Mouse (Mus musculus): ENCODE measurements around the gene Tmem125.
"Not testable (repeated sequence)": the region's sequence is repeated elsewhere in the genome, so short reads cannot be mapped to it uniquely, and the experiment has no call there.

Gene Tmem125

DNA sequence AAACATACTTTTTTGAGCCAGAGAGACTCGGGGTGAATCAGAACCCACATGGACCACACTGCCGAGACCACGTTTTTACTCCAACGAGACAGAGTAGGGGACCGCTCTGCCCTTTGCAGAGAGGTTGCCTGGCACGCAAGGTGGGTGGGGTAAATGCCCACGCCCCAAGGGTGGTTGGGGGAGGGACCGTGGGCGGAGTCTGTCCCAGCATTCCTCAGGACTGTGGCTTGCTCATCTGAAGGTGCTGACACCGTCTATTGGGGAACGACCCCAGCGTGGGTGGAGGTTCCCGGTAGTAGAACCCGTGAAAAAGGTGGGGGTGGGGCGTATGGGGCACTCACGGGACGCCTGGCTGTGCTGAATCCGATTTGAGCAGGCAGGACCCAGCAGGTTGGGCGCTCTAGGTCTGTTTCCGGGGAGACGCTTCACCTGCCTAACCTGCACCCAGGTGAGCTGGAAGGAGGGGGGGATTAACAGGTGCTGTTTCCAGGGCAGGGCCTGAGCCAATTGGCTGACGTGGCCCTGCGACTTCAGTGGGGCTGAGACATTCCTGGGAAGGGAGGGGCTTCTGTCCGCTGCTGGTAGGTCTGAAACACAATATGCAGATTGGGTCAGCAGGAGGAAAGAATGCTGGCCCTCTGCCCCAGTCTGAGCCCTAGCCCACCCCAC is at the start of gene Tmem125:
Tmem125 (minus strand) TSS at position 453 of the 669 bp plus-strand sequence.
- CTCF ChIA-PET = no interaction called here

- CTCF ChIA-PET = no interaction called here
Measured at GRCm38 (mm10) chr4:118589733-118590130, 45.9 kb upstream of the Tmem125 start.

GRCm38 (mm10) chr4:118589053-118589732 is 45.3 kb upstream of the Tmem125 start:
- CTCF ChIA-PET = no interaction called here

GRCm38 (mm10) chr4:118582629-118583028 is 38.8 kb upstream of the Tmem125 start:
- CTCF ChIA-PET = no interaction called here

- CTCF ChIA-PET = no interaction called here
Measured at GRCm38 (mm10) chr4:118581508-118581907, 37.7 kb upstream of the Tmem125 start.

DNA sequence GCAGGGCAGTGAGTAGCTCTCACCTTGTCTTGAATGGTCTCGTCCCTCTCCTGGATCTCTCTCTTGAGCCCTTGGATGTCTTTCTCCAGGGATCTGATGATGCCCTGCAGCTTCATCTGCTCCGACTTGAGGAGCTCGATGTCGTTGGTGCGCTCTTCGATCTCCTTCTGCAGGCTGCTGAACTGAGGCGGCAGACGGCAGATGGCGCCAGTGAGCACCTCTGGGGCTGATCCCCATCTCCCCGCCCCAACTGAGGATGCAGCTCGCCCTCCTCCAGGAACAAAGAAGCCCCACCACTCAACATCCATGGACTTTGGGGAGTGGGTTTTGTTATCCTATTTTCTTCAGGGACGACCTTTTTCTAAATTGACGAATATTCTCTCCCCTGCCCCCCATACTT is 35.5 kb upstream of the Tmem125 start:
- CTCF ChIA-PET = no interaction called here

GRCm38 (mm10) chr4:118576097-118576496 is 32.3 kb upstream of the Tmem125 start:
- CTCF ChIA-PET = no interaction called here

DNA sequence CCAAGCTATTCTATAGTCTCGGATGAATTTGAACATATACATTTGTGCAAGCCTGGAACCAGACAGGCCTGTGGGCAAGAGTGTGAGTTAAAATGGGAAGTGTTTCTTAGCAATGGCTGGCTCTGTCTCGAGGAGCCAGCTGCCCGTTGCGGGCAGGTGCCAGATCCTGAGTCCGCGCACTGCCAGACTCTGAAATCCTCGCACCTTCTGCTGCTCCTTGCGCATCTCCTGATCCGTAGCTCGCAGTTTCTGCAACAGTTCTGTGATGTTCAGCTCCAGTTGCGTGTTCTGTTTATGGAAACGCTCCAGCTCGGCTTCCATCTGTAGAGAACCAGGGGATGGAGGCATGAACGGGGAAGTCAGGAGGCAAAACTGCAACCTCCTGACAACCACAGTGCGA is 27.6 kb upstream of the Tmem125 start:
- CTCF ChIA-PET = no interaction called here

DNA sequence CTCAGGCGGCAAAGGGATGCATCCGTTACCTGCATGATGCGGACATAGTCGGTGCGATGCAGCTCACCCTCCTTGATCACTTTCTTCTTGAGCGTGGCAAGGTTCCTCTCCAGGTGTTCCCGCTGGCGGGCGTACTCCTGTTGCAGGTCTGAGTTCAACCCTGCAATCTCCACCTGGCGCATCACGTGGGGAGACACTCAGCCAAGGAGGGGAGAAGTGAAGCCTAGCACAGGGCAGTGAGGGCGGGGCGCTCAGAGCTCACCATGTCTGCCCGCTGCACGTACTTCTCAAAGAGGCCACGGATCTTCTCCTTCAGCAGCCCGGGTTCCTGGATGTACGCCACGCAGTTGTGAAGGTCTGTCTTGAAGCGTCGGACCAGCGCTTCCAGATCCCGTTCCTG is 25.5 kb upstream of the Tmem125 start:
- CTCF ChIA-PET = no interaction called here

DNA sequence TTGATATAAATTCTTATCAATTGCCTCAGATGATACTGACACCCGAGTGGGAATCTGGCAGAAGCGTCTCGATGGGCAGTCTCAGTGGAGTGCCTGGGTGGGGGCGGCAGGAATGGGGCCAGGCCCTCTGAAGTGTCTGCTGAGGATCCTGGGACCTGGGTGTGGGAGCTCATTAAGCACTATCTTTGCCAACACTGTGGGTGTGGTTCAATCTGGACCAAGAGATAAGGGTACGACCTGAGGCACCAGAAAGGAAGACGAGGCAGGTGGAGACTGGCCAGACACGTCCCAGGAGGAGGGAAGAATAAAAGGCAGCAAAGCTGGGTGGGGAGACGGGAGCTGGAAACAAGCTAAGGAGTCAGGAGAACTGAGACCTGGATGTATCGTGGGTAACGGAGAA is 24.9 kb upstream of the Tmem125 start:
- CTCF ChIA-PET = no interaction called here

DNA sequence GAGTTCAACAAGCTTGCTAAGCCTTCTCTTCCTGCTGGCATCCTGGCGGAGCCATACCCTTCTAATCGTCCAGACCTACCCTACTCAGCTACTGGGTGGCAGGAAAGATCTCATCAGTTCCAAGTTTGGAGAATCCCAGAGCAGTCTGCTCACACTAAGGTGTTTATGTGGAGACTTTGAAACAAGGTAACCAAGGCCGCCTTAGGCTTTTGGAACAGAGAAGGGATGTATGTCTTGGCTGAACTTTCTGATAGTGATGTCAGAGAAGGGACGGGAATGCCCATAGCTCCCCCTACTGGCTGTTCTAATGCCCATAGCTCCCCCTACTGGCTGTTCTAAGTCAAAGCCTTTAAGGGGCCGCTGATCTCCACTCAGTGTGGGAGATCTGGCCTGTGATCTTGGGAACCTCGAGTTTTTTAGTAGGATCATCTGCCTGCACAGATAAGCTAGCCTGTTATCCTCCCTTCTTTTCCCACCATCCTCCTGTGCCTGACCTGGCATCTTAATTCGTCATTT is 22.4 kb upstream of the Tmem125 start:
- CTCF ChIA-PET = no interaction called here

- CTCF ChIA-PET = no interaction called here
Measured at GRCm38 (mm10) chr4:118564926-118565279, 21.1 kb upstream of the Tmem125 start.

DNA sequence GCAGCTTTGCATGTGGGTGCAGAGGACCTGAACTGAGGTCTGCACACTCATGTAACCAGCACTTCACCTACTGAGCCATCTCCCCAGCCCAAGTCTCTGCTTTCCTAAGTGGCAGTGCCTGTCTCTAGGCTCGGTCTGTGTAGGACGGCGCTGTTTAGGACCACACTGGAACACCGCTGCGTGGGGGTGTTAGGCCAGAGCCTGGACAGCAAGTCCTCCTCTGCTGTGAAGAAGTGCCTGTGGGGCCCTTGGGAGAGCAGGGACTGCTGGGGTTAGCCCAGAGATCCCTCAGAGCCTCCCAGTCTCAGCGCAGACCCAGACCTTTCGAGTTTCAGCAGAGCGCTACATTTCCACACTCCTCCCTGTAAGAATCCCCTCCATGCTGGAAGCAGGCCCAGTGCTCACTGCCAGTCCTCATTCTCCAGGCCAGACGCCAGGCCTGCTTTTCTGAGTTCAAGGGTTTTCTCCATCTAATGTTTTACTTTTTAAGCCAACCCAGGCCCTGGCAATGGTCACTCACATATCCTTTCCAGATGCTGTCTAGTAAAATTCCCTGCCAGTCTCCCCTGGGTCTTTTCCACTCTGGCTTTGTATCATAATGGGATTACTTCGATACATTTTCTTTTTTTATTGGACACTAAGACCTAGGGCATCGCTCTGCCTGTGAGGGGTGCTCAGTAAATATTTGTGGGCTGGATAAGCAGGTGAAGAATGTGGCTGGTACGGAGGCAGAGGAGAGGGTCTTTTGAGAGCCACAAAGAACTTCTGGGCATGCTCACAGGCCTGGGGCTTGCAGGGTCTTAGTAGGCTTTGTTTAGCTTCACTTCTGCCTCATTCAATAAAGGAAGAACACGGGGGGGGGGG is 20.4 kb upstream of the Tmem125 start:
- CTCF ChIA-PET = no interaction called here

DNA sequence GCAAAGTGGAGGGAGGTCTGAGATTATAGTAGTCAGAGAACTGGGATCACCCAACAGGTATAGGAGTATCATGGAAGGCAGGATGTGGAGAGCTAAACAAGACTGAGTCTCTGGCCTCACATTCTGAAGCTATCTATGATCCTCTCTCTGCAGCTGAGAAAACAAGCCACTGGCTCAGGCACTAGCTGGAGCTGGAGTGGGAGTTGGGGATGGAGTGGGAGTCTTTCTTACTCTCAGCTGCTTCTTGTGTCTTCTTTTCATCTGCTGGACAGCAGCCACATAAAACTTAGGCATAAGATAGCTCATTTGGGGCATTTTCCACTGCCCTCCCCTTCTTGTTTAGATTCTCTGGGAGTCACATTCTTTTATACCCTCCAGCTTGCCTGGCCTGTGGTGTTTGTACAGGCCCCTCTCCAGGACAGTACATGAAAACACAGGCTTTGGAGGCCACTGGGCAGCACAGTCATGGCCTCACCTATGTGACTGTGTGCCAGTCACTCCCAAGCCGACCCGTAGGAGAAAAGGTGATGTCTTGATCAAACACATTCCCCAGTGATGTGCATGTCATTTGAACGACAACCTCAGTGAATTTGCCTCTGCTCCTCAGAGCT is 9.3 kb upstream of the Tmem125 start:
- CTCF ChIA-PET = no interaction called here

GRCm38 (mm10) chr4:118548130-118548480 is 4.3 kb upstream of the Tmem125 start:
- CTCF ChIA-PET = not testable (repeated sequence)

DNA sequence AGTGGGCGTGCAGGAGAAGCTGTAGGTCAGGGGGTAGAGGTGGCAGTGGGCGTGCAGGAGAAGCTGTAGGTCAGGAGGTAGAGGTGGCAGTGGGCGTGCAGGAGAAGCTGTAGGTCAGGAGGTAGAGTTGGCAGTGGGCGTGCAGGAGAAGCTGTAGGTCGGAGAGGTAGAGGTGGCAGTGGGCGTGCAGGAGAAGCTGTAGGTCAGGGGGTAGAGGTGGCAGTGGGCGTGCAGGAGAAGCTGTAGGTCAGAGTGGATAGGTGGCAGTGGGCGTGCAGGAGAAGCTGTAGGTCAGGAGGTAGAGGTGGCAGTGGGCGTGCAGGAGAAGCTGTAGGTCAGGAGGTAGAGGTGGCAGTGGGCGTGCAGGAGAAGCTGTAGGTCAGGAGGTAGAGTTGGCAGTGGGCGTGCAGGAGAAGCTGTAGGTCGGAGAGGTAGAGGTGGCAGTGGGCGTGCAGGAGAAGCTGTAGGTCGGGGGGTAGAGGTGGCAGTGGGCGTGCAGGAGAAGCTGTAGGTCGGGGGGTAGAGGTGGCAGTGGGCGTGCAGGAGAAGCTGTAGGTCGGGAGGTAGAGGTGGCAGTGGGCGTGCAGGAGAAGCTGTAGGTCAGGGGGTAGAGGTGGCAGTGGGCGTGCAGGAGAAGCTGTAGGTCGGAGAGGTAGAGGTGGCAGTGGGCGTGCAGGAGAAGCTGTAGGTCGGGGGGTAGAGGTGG is 3.7 kb upstream of the Tmem125 start:
- CTCF ChIA-PET = not testable (repeated sequence)

DNA sequence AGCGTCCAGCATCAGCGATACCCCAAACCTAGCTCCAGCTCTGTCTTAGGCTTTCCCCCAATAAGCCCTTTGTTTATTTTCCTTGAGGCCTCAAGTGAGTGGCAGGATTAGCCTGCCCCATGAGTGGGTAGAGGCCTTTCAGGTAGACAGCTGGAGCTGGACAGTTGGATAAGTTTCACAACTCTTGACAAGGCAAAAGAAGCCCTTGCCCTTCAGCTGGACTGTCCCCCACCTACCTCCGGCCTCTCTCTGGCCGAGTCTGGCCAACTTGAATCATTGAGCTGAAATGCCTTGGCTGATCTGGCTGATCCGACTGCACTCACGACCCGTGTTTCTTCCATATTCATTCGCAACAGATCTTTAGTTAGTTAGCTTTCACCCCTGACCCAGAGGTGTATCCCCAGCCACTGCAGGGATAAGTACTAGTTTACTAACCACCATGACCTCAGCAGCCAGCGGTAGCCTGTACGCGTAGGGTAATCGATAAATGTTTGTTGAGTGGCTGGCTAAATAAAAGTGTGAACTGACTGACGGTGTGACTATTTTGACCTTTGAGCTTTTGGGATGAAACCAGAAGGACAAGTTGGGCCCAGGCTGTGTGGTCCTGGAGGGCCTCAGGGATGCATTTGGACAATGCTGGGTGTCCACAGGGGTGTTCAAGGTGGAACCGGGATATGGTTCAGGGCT is 740 bp upstream of the Tmem125 start:
- CTCF ChIA-PET = no interaction called here

- CTCF ChIA-PET = no interaction called here
Measured at GRCm38 (mm10) chr4:118543158-118543530, 700 bp downstream of the Tmem125 start.

DNA sequence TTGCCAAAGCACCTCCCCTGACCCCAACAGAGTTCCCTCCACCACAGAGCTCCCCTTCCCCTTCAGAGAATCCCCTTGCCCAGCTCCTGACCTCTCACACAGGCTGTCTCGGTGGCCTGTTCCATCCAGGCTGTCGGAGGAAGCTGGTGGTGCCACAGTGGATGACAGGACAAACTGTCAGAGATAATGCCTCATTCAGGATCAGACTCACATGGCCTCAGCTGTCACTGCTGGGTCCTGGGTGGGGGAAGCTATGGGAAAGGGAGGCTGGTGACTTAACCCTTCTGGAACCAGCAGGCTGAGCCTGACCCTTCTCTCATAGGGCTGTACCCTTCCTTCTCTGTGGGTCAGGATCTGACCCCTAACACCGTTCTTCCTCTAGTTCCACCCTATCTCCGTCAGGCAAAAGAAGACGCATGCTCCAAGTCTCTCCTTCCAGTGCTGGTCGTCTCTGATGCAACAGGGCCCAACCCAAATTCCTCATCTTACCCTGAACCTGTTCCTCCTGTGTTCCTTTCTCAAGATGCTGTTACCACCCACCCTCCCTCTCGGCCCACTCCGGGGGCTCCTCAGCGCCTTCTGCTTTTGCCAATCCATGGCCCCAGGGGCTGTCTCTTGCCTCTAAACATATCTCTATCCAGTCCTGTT is 1.2 kb downstream of the Tmem125 start:
- CTCF ChIA-PET = no interaction called here

DNA sequence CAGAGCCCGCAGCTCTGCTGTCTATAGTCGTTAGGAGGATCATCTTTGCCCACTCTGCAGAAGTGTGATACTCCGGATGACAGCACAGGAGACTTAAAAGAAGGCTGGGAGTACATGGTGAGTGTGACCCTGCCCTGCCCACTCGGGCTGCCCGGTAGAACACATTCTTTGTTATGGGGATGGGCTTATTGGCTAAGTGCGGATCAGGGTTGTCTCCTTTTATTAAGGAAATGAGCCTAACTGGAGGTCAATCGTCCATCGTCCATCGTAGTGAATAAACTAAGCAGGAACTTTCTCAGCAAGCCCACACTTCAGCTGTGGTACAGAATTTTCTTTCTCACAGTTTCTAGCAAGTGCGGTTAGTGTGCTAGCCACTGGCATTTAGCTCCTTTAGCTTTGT is 3.9 kb downstream of the Tmem125 start:
- CTCF ChIA-PET = no interaction called here

DNA sequence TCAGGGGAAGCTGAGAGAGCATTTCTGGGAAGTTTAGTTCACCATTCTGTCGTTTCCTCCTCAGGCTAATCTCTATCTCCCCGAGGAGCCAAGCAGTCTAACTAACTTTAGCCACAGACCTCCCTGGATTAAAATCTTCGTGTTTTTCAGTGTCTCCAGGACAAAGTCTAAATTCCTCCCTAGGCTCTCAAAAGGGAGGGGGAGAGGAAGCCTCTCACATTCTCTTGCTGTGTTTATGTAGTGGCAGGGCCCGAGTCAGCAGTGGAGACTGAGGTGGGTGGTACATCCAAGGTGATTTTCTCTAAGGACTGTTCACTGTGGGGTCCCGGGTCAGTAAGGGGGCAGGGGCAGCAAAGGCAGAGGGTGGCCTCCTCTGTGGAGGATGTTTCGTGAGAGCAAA is 6.0 kb downstream of the Tmem125 start:
- CTCF ChIA-PET = no interaction called here

All from spleen, embryonic (tissue).